Mouse (Mus musculus) lung, postnatal 0 days (tissue): ENCODE results near the gene Vmn1r8. TPM values are rescaled to one million over a fixed set of nuclear protein-coding genes. Genes with fewer than 3 reads are reported as not detected.
"Not testable (repeated sequence)": the region's sequence is repeated elsewhere in the genome, so short reads cannot be mapped to it uniquely, and the experiment has no call there.

Source experiments
- ATAC-seq: fragments of 200-750 bp; cut with Nextera tagmentation; 2 replicates; pipeline ENCODE4 v1.8.0; 2017; ENCODE audit warnings: moderate library complexity
- DNase-seq: peaks from one replicate; pipeline ENCODE4 v3.0.0-alpha.2; 2016; ENCODE audit warnings: low spot score
- H3K27ac ChIP-seq: fragments of 300-500 bp; sonication (generic); 2 replicates; pipeline ENCODE4 v1.5.1; 2014; ENCODE audit warnings: antibody characterized with exemption, mild to moderate bottlenecking, low read length, mixed read lengths
- H3K27me3 ChIP-seq: fragments of 300-500 bp; sonication (generic); replicated peaks from 2 replicates; pipeline ENCODE4 v1.6.1; 2014; ENCODE audit warnings: low read length, mixed read lengths; ENCODE audit not compliant: insufficient read depth
- H3K36me3 ChIP-seq: fragments of 300-500 bp; sonication (generic); 2 replicates; pipeline ENCODE4 v1.6.1; 2014; ENCODE audit warnings: low read length, mixed read lengths; ENCODE audit not compliant: insufficient read depth
- H3K4me1 ChIP-seq: fragments of 300-500 bp; sonication (generic); 2 replicates; pipeline ENCODE4 v1.6.1; 2014; ENCODE audit warnings: antibody characterized with exemption, low read depth, low read length, mixed read lengths; ENCODE audit not compliant: insufficient read depth
- H3K4me2 ChIP-seq: fragments of 300-500 bp; sonication (generic); replicated peaks from 2 replicates; pipeline ENCODE4 v1.6.1; 2014; ENCODE audit warnings: low read depth, mild to moderate bottlenecking, low read length, moderate library complexity, mixed read lengths
- H3K4me3 ChIP-seq: fragments of 300-500 bp; sonication (generic); 2 replicates; pipeline ENCODE4 v1.5.1; 2014; ENCODE audit warnings: low read depth, low read length
- H3K9ac ChIP-seq: fragments of 300-500 bp; sonication (generic); replicated peaks from 2 replicates; pipeline ENCODE4 v1.6.1; 2014; ENCODE audit warnings: low read depth, mild to moderate bottlenecking
- H3K9me3 ChIP-seq: fragments of 300-500 bp; sonication (generic); 2 replicates; pipeline ENCODE4 v1.6.1; 2016; ENCODE audit warnings: low read length, mixed read lengths
- CTCF ChIP-seq: IDR thresholded peaks from 2 replicates; pipeline ENCODE4 v1.5.1; 2016; ENCODE audit warnings: antibody characterized with exemption, mild to moderate bottlenecking
- EP300 ChIP-seq: IDR thresholded peaks from 2 replicates; pipeline ENCODE4 v1.6.1; 2016; ENCODE audit warnings: antibody characterized with exemption, mild to moderate bottlenecking, control low read depth
- whole genome bisulfite sequencing: fragments of 180-500 bp; shearing (Covaris S2); extraction: QIAGEN DNeasy Blood & Tissue Kit; methylation state at CpG from one replicate; pipeline ENCODE4 v1.1.7; 2014; 5-methylcytosine and 5-hydroxymethylcytosine counted together
- polyA plus RNA-seq: library from polyadenylated mRNA; unstranded; fragments of >200 nt; fragmentation: Nextera tagmentation; extraction: Ambion mirVana; gene quantifications from 2 replicates; pipeline ENCODE4 v1.2.1, GENCODE M21; 2015

Gene Vmn1r8
- polyA plus RNA-seq: not detected in 2 replicates

- DNase-seq (no peak), ATAC-seq (no peak)
- no peaks in the 10 kb centered on the region for H3K27me3 ChIP-seq
- no peak within 1 kb of the TSS for H3K4me2 ChIP-seq
- H3K9ac ChIP-seq: no peak within 1 kb of the TSS
- no peaks in the 10 kb centered on the region for H3K36me3 ChIP-seq
- no peak within 1 kb of the TSS for H3K27ac ChIP-seq
- no peak within 1 kb of the TSS for H3K4me3 ChIP-seq
- H3K9me3 ChIP-seq: no peaks in the 10 kb centered on the region
- H3K4me1 ChIP-seq: no peaks in the 10 kb centered on the region
- TF ChIP-seq EP300: no peak
- TF ChIP-seq CTCF: no peak
Measured at GRCm38 (mm10) chr6:57031984-57032383, at the start of gene Vmn1r8. Vmn1r8 (plus strand) TSS chr6:57032284.

- no peak for ATAC-seq
- Histone ChIP-seq H3K36me3 (no peaks in the 10 kb centered on the region), H3K27me3 (no peaks in the 10 kb centered on the region), H3K9me3 (no peaks in the 10 kb centered on the region), H3K4me3 (no peak within 1 kb of the TSS), H3K4me2 (no peak within 1 kb of the TSS), H3K4me1 (no peaks in the 10 kb centered on the region), H3K9ac (no peak within 1 kb of the TSS), H3K27ac (no peak within 1 kb of the TSS)
- DNase-seq: no peak
- TF ChIP-seq EP300 (no peak), CTCF (no peak)
- WGBS: 68% methylated on average over 2 of the region's 2 CpGs
Measured at GRCm38 (mm10) chr6:56996943-56997342, 35.1 kb upstream of the Vmn1r8 start, which contains the start of gene Vmn1r6. Vmn1r6 (plus strand) TSS chr6:56997243.

GRCm38 (mm10) chr6:57025224-57025623, 6.9 kb upstream of the Vmn1r8 start, which contains the start of gene Vmn1r7:
Vmn1r7 (minus strand) TSS chr6:57025324.
- not testable (repeated sequence) for H3K9ac ChIP-seq, H3K27ac ChIP-seq, H3K9me3 ChIP-seq, H3K4me2 ChIP-seq, H3K36me3 ChIP-seq, H3K4me3 ChIP-seq, H3K27me3 ChIP-seq, ATAC-seq, DNase-seq, H3K4me1 ChIP-seq
- WGBS: 78% methylated on average over 2 of the region's 2 CpGs

DNA sequence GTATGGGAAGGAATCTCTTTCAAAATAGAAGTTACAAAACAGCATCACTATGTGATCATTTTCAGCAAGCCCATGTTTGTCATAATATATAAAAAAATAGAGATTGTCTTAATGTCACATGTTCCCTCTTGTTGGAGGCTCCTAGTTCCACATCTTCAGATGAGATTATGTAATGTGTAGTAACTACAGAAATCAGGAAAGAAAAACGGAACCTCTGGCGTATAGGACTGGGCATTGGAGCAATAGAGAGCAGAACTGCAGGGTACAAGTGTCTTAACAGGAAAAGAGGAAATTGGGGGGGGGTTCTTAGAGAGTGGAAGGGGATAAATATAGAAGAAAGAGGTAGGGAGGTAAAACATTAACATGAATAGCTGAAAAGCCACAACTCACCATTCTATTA, 2.6 kb downstream of the Vmn1r8 start:
- ATAC-seq: no peak
- no peaks in the 10 kb centered on the region for H3K36me3 ChIP-seq
- 78% methylated on average over 2 of the region's 2 CpGs for whole genome bisulfite sequencing

DNA sequence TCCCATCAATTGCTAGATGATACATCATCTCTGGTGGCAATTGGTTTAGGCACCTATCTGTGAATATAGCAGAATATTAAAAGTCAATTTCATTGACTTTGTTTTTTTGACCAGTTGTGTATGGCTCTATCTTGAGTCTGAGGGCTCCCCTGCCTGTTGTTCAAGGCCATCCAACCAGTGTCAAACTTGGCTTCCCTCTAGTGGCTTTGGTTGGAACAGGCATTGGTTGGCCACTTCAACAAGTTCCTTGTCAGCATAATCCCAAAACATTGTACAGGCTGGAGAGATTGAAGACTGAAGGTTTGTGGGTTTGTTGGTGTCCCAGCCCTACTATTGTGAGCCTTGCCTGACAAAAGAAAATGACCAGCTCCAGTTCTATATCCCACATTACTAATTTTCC, 31.6 kb downstream of the Vmn1r8 start:
- no peak for DNase-seq

More for the DNA sequence above, 2.6 kb downstream of the Vmn1r8 start:
- no peak overlapping the region for H3K4me3 ChIP-seq
- H3K9ac ChIP-seq: no peak overlapping the region
- H3K27me3 ChIP-seq: no peaks in the 10 kb centered on the region
- no peak for DNase-seq
- no peak for TF ChIP-seq CTCF
- TF ChIP-seq EP300: no peak
- H3K9me3 ChIP-seq: no peaks in the 10 kb centered on the region
- H3K27ac ChIP-seq: no peak overlapping the region
- H3K4me2 ChIP-seq: no peak overlapping the region
- no peaks in the 10 kb centered on the region for H3K4me1 ChIP-seq

DNA sequence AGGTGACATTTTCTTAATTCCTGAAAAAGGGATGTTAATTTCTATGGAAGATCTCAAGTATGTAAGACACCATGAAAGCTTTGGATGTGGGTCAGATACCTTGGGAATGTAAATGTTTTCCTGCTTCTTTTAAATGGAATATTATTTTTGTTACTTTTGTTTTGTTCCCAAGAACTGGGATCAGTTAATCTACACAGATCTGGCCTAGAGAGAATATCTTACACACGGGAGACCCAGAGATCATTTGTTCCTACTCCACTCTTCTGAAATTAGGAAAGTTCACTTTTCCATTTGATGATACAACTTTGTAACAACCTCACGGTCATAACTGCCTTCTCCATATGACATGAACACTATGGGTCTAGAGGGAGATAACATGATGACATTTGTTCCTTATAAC, 34.4 kb downstream of the Vmn1r8 start, which contains the start of gene Vmn1r9:
Gene Vmn1r9 (plus strand): TSS at position 301 of the 400 bp plus-strand sequence.
- Histone ChIP-seq H3K9me3 (no peaks in the 10 kb centered on the region), H3K4me2 (no peak within 1 kb of the TSS), H3K4me1 (no peaks in the 10 kb centered on the region), H3K9ac (no peak within 1 kb of the TSS), H3K27me3 (no peaks in the 10 kb centered on the region), H3K36me3 (no peaks in the 10 kb centered on the region), H3K27ac (no peak within 1 kb of the TSS), H3K4me3 (no peak within 1 kb of the TSS)
- TF ChIP-seq EP300 (no peak), CTCF (no peak)
- DNase-seq (no peak), ATAC-seq (no peak)
- WGBS: 74% methylated on average over 2 of the region's 2 CpGs

More for the DNA sequence above, 31.6 kb downstream of the Vmn1r8 start:
- TF ChIP-seq EP300 (no peak), CTCF (0 out of 2 replicates have a peak, but pooled peaks have one; percentile 13)
- Histone ChIP-seq H3K27me3 (no peaks in the 10 kb centered on the region), H3K4me2 (no peak overlapping the region), H3K36me3 (no peaks in the 10 kb centered on the region), H3K9ac (no peak overlapping the region), H3K27ac (no peak overlapping the region), H3K4me3 (no peak overlapping the region), H3K9me3 (no peaks in the 10 kb centered on the region), H3K4me1 (no peaks in the 10 kb centered on the region)
- no peak for ATAC-seq

Other genes with a start within 250 kb of the Vmn1r8 start
- 20.5 and 21.5 TPM in 2 replicates for gene Kbtbd2, start 234.5 kb upstream of the Vmn1r8 start, polyA plus RNA-seq
- gene Fkbp9, start 200.2 kb upstream of the Vmn1r8 start, polyA plus RNA-seq: 130 and 134 TPM in 2 replicates
- gene Nt5c3, start 108.4 kb upstream of the Vmn1r8 start, polyA plus RNA-seq: 46.4 and 46.6 TPM in 2 replicates
- gene Vmn1r4, start 108.3 kb upstream of the Vmn1r8 start, polyA plus RNA-seq: 0.14 and 0.17 TPM in 2 replicates
- not detected in 2 replicates for gene Vmn1r5, start 62.0 kb upstream of the Vmn1r8 start, polyA plus RNA-seq
- gene Vmn1r6, start 35.0 kb upstream of the Vmn1r8 start, polyA plus RNA-seq: not detected in 2 replicates
- gene Vmn1r7, start 7.0 kb upstream of the Vmn1r8 start, polyA plus RNA-seq: not detected in 2 replicates
- gene Vmn1r9, start 34.5 kb downstream of the Vmn1r8 start, polyA plus RNA-seq: not detected in 2 replicates
- not detected in 2 replicates for gene Vmn1r10, start 77.2 kb downstream of the Vmn1r8 start, polyA plus RNA-seq
- not detected in 2 replicates for gene Vmn1r11, start 101.2 kb downstream of the Vmn1r8 start, polyA plus RNA-seq
- gene Vmn1r12, start 124.6 kb downstream of the Vmn1r8 start, polyA plus RNA-seq: not detected in 2 replicates
- gene Vmn1r13, start 171.0 kb downstream of the Vmn1r8 start, polyA plus RNA-seq: not detected in 2 replicates
- gene Vmn1r14, start 199.4 kb downstream of the Vmn1r8 start, polyA plus RNA-seq: not detected in 2 replicates
- gene Vmn1r15, start 225.7 kb downstream of the Vmn1r8 start, polyA plus RNA-seq: not detected in 2 replicates